Mouse (Mus musculus): ENCODE results near the gene Slc35f4. TPM values are rescaled to one million over a fixed set of nuclear protein-coding genes. Genes with fewer than 3 reads are reported as not detected.

Gene Slc35f4
- polyA plus RNA-seq, 1 experiment, result 0.20 TPM

GRCm38 (mm10) chr14:49514137-49514536 is 11.7 kb downstream of the Slc35f4 start:
- no peak for TF ChIP-seq POLR2A (IDR thresholded peaks at IDR 0.05; ENCODE audit: control insufficient read depth, low read depth, low read length)
- no peak for TF ChIP-seq CTCF (IDR thresholded peaks at IDR 0.05; ENCODE audit: control insufficient read depth, insufficient read depth, insufficient replicate concordance, low read depth, low read length)
- H3K4me1 ChIP-seq (ENCODE audit: control insufficient read depth, insufficient read depth, low read length), result no peaks in the 10 kb centered on the region
- no peak overlapping the region for H3K27ac ChIP-seq (ENCODE audit: control insufficient read depth, insufficient read depth, low read depth, low read length)
- no peaks in the 10 kb centered on the region for H3K36me3 ChIP-seq (ENCODE audit: control insufficient read depth, insufficient read depth, low read length)
- no peaks in the 10 kb centered on the region for H3K27me3 ChIP-seq (ENCODE audit: control insufficient read depth, insufficient read depth, low read length)
- no peak overlapping the region for H3K4me3 ChIP-seq (ENCODE audit: control insufficient read depth, low read depth, low read length)

- Histone ChIP-seq H3K27me3 (ENCODE audit: control insufficient read depth, insufficient read depth, low read length) (no peaks in the 10 kb centered on the region), H3K4me1 (ENCODE audit: control insufficient read depth, insufficient read depth, low read length) (no peaks in the 10 kb centered on the region), H3K4me3 (ENCODE audit: control insufficient read depth, low read depth, low read length) (no peak overlapping the region), H3K36me3 (ENCODE audit: control insufficient read depth, insufficient read depth, low read length) (no peaks in the 10 kb centered on the region), H3K27ac (ENCODE audit: control insufficient read depth, insufficient read depth, low read depth, low read length) (no peak overlapping the region)
- TF ChIP-seq POLR2A (IDR thresholded peaks at IDR 0.05; ENCODE audit: control insufficient read depth, low read depth, low read length), result no peak
- TF ChIP-seq CTCF (IDR thresholded peaks at IDR 0.05; ENCODE audit: control insufficient read depth, insufficient read depth, insufficient replicate concordance, low read depth, low read length), result no peak
Observed at GRCm38 (mm10) chr14:49495192-49495591, 30.7 kb downstream of the Slc35f4 start.

GRCm38 (mm10) chr14:49493793-49494192 is 32.1 kb downstream of the Slc35f4 start:
- no peaks in the 10 kb centered on the region for H3K27me3 ChIP-seq (ENCODE audit: control insufficient read depth, insufficient read depth, low read length)
- H3K27ac ChIP-seq (ENCODE audit: control insufficient read depth, insufficient read depth, low read depth, low read length), result no peak overlapping the region
- no peak for TF ChIP-seq POLR2A (IDR thresholded peaks at IDR 0.05; ENCODE audit: control insufficient read depth, low read depth, low read length)
- no peak for TF ChIP-seq CTCF (IDR thresholded peaks at IDR 0.05; ENCODE audit: control insufficient read depth, insufficient read depth, insufficient replicate concordance, low read depth, low read length)
- H3K36me3 ChIP-seq (ENCODE audit: control insufficient read depth, insufficient read depth, low read length), result no peaks in the 10 kb centered on the region
- H3K4me3 ChIP-seq (ENCODE audit: control insufficient read depth, low read depth, low read length), result no peak overlapping the region
- no peaks in the 10 kb centered on the region for H3K4me1 ChIP-seq (ENCODE audit: control insufficient read depth, insufficient read depth, low read length)

GRCm38 (mm10) chr14:49492506-49492905 is 33.3 kb downstream of the Slc35f4 start:
- H3K27me3 ChIP-seq (ENCODE audit: control insufficient read depth, insufficient read depth, low read length), result no peaks in the 10 kb centered on the region
- H3K4me1 ChIP-seq (ENCODE audit: control insufficient read depth, insufficient read depth, low read length), result no peaks in the 10 kb centered on the region
- TF ChIP-seq CTCF (IDR thresholded peaks at IDR 0.05; ENCODE audit: control insufficient read depth, insufficient read depth, insufficient replicate concordance, low read depth, low read length) (no peak), POLR2A (IDR thresholded peaks at IDR 0.05; ENCODE audit: control insufficient read depth, low read depth, low read length) (no peak)
- H3K4me3 ChIP-seq (ENCODE audit: control insufficient read depth, low read depth, low read length), result no peak overlapping the region
- no peak overlapping the region for H3K27ac ChIP-seq (ENCODE audit: control insufficient read depth, insufficient read depth, low read depth, low read length)
- H3K36me3 ChIP-seq (ENCODE audit: control insufficient read depth, insufficient read depth, low read length), result no peaks in the 10 kb centered on the region

- H3K4me3 ChIP-seq (ENCODE audit: control insufficient read depth, low read depth, low read length), result no peak overlapping the region
- no peaks in the 10 kb centered on the region for H3K27me3 ChIP-seq (ENCODE audit: control insufficient read depth, insufficient read depth, low read length)
- no peak overlapping the region for H3K27ac ChIP-seq (ENCODE audit: control insufficient read depth, insufficient read depth, low read depth, low read length)
- TF ChIP-seq POLR2A (IDR thresholded peaks at IDR 0.05; ENCODE audit: control insufficient read depth, low read depth, low read length), result no peak
- no peaks in the 10 kb centered on the region for H3K4me1 ChIP-seq (ENCODE audit: control insufficient read depth, insufficient read depth, low read length)
- no peaks in the 10 kb centered on the region for H3K36me3 ChIP-seq (ENCODE audit: control insufficient read depth, insufficient read depth, low read length)
Observed at GRCm38 (mm10) chr14:49476602-49477001, 49.2 kb downstream of the Slc35f4 start.

GRCm38 (mm10) chr14:49461761-49462160 is 64.1 kb downstream of the Slc35f4 start:
- H3K36me3 ChIP-seq (ENCODE audit: control insufficient read depth, insufficient read depth, low read length), result no peaks in the 10 kb centered on the region
- H3K27me3 ChIP-seq (ENCODE audit: control insufficient read depth, insufficient read depth, low read length), result no peaks in the 10 kb centered on the region
- H3K27ac ChIP-seq (ENCODE audit: control insufficient read depth, insufficient read depth, low read depth, low read length), result no peak overlapping the region
- TF ChIP-seq POLR2A (IDR thresholded peaks at IDR 0.05; ENCODE audit: control insufficient read depth, low read depth, low read length) (no peak), CTCF (IDR thresholded peaks at IDR 0.05; ENCODE audit: control insufficient read depth, insufficient read depth, insufficient replicate concordance, low read depth, low read length) (no peak)
- H3K4me3 ChIP-seq (ENCODE audit: control insufficient read depth, low read depth, low read length), result no peak overlapping the region
- H3K4me1 ChIP-seq (ENCODE audit: control insufficient read depth, insufficient read depth, low read length), result no peaks in the 10 kb centered on the region

- Histone ChIP-seq H3K27ac (ENCODE audit: control insufficient read depth, insufficient read depth, low read depth, low read length) (no peak overlapping the region), H3K4me3 (ENCODE audit: control insufficient read depth, low read depth, low read length) (no peak overlapping the region), H3K36me3 (ENCODE audit: control insufficient read depth, insufficient read depth, low read length) (no peaks in the 10 kb centered on the region), H3K27me3 (ENCODE audit: control insufficient read depth, insufficient read depth, low read length) (no peaks in the 10 kb centered on the region), H3K4me1 (ENCODE audit: control insufficient read depth, insufficient read depth, low read length) (no peaks in the 10 kb centered on the region)
- TF ChIP-seq CTCF (IDR thresholded peaks at IDR 0.05; ENCODE audit: control insufficient read depth, insufficient read depth, insufficient replicate concordance, low read depth, low read length), result no peak
- no peak for TF ChIP-seq POLR2A (IDR thresholded peaks at IDR 0.05; ENCODE audit: control insufficient read depth, low read depth, low read length)
Observed at GRCm38 (mm10) chr14:49460799-49461198, 65.0 kb downstream of the Slc35f4 start.

- no peaks in the 10 kb centered on the region for H3K27me3 ChIP-seq (ENCODE audit: control insufficient read depth, insufficient read depth, low read length)
- H3K4me3 ChIP-seq (ENCODE audit: control insufficient read depth, low read depth, low read length), result no peak overlapping the region
- no peak overlapping the region for H3K27ac ChIP-seq (ENCODE audit: control insufficient read depth, insufficient read depth, low read depth, low read length)
- H3K36me3 ChIP-seq (ENCODE audit: control insufficient read depth, insufficient read depth, low read length), result no peaks in the 10 kb centered on the region
- H3K4me1 ChIP-seq (ENCODE audit: control insufficient read depth, insufficient read depth, low read length), result no peaks in the 10 kb centered on the region
- no peak for TF ChIP-seq POLR2A (IDR thresholded peaks at IDR 0.05; ENCODE audit: control insufficient read depth, low read depth, low read length)
- TF ChIP-seq CTCF (IDR thresholded peaks at IDR 0.05; ENCODE audit: control insufficient read depth, insufficient read depth, insufficient replicate concordance, low read depth, low read length), result no peak
Observed at GRCm38 (mm10) chr14:49454283-49454914, 71.4 kb downstream of the Slc35f4 start.
